Mouse (Mus musculus): Measurements from ENCODE around the gene Pnrc1.

Gene Pnrc1

GRCm38 (mm10) chr4:33270386-33271314 is 19.3 kb downstream of the Pnrc1 start:
- DNase-seq (ENCODE audit: low read depth, low spot score), result no peak

DNA sequence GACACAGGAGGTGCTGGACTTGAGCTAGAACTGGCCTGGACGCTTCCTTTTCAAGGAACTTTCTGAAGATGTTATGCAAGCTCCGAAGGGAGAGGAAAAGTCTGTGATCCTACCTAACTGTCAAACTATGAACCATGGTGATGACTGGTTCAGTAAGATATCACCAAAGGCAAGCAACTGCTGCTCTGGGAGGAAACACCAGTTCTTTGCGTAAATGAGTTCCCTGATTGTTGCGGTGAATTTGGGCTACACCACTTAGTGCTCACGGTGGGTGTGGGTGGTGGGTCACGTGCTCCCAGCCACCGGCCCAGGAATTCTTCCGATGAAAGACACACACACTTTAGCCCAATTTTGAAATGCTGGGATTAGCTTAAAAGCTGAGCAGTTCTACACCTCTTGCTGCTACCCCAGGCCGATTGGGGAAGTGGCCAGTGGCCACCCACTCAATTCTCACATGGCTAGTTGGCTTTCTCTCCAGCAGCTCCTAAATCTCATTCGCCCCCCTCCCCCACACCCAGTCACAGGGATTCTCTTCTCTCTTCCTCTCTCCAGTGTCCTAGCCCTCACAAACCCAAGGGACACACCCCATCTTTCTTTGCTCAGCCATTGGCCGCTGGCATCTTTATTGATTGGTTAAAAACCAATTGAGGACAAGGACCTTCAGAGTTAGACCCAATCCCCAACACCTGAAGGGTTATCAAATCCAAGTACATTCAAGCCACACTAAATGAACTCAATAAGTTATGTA is 24.8 kb downstream of the Pnrc1 start:
- DNase-seq (ENCODE audit: low read depth, low spot score), result peak; percentile 83

- DNase-seq (ENCODE audit: low read depth, low spot score), result no peak
Observed at GRCm38 (mm10) chr4:33262897-33263296, 27.1 kb downstream of the Pnrc1 start.

- no peak for DNase-seq (ENCODE audit: low read depth, low spot score)
Observed at GRCm38 (mm10) chr4:33261311-33261753, 28.6 kb downstream of the Pnrc1 start.

- no peak for DNase-seq (ENCODE audit: low read depth, low spot score)
Observed at GRCm38 (mm10) chr4:33260311-33260710, 29.7 kb downstream of the Pnrc1 start.

- DNase-seq (ENCODE audit: low read depth, low spot score), result no peak
Observed at GRCm38 (mm10) chr4:33257263-33257964, 32.5 kb downstream of the Pnrc1 start.

DNA sequence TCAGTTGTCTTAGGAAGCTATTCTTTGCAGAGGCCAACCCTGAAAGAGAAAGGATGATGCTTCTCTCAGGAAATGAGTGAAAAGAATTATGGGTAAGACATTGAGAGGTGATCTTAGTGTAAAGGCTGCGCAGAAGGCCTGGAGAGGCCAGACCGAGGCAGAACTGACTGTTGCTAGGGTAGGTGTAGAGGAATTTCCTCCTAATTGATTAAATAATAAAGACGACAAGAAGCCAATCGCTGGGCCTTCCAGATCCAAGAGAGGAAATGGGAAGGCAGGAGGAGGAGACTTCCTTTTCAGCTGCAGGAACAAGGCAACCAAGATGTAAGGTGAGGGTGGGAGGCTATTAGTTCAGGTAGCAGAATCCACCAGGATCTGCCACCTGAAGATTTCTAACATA is 35.3 kb downstream of the Pnrc1 start:
- no peak for DNase-seq (ENCODE audit: low read depth, low spot score)

GRCm38 (mm10) chr4:33250867-33251266 is 39.1 kb downstream of the Pnrc1 start:
- no peak for DNase-seq (ENCODE audit: low read depth, low spot score)

GRCm38 (mm10) chr4:33249716-33250230 is 40.2 kb downstream of the Pnrc1 start:
- DNase-seq (ENCODE audit: low read depth, low spot score), result no peak

DNA sequence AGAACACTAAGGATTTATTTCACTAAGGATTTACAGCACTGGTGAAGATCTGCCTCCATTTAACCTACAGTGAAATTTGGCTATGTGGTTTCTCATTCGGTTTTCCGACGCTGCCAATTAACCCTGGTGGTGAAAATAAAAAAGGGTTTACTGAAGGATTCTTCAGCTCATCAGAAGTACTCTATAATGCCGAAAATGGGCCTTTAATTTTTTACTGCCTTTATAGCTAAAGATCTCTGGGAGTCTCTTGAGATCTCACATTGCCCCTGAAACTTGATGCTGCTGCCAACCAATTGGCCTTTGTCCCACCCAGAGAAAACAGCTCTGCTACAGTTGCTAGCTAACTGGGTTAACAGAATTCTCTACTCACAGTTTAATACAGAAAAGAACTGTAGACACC is 41.0 kb downstream of the Pnrc1 start:
- DNase-seq (ENCODE audit: low read depth, low spot score), result no peak

- peak; percentile 95 for DNase-seq (ENCODE audit: low read depth, low spot score)
Observed at GRCm38 (mm10) chr4:33248062-33248889, 41.7 kb downstream of the Pnrc1 start.

DNA sequence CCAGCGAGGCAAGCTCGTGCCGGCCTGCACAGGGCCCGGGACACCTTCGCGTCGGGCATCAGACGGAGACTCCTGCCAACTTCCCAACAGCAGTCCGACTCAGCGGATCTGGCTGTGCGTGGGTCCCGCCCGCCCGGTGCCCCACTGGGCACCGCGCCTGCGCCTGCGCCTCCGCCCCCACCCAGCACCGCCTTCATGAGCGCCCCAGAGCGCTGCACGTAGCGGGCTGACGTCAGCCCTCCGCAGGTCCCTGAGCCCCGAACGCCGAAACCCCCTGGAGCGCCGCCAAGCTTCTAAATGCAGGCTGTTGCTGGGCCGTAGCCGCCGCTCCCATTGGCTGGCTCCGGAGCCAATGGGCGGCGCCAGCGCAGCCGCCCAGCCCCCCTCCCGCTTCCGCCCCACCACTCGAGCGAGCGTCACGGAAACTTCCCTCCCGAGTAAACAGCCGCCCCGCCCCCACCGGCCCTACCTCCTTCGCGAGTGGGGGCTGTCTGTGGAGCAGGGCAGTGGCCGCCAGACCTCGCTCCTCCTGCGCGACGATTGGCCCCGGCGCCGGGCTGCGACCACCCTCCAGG is 42.4 kb downstream of the Pnrc1 start:
- peak; percentile 92 for DNase-seq (ENCODE audit: low read depth, low spot score)

GRCm38 (mm10) chr4:33245853-33246395 is 44.0 kb downstream of the Pnrc1 start:
- no peak for DNase-seq (ENCODE audit: low read depth, low spot score)

DNA sequence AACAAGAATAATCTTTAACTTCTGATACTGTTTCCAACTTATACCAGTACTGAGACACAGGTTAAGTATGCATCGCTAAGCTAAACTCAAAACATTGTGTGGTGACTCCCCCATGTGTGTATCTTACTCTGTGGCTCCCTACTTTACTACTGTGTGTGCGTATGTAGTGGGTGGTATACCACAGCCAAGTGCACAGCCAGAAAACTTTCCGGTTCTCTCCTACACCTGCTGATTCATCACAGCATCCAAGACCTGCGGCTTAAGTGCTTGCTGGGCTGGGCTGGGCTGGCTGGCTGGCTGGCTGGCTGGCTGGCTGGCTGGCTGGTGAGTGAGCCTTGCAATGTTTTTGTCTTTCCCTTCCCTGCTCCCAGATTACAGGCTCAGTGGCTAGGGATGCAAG is 46.0 kb downstream of the Pnrc1 start:
- DNase-seq (ENCODE audit: low read depth, low spot score), result no peak

DNA sequence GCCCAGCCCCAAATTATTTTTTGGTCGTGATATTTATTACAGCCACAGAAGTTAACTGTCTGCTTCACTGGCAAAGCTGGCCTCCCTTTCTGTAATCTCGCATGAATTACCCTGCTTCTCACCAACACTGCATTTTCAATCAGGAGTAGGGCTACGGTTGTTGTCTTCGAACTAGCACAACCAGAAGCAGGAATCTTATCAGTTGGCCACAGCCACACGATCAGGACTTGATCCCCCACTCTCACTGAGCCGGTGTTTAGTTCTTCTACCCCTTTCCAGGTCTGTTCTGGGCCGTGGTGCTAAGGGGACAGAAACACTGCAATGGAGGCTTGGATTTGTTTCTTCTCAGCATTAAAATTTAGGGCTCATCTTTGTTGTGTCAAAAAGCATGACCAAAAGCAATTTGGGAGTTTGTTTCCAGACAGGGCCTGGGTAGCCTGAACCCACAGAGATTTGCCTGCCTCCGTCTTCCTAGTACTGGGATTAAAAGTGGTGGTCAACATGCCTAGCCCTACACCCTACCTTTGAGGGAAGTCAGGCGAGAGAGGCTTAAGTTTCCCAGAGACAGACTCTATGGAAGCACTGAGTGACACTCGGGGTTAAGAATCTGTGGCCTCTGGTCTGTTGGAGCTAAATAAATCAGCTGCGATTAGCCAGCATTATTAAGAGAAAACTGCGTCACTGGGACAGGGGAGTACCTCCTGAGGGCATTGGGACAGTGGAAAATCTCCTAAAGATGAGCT is 46.8 kb downstream of the Pnrc1 start:
- no peak for DNase-seq (ENCODE audit: low read depth, low spot score)

DNA sequence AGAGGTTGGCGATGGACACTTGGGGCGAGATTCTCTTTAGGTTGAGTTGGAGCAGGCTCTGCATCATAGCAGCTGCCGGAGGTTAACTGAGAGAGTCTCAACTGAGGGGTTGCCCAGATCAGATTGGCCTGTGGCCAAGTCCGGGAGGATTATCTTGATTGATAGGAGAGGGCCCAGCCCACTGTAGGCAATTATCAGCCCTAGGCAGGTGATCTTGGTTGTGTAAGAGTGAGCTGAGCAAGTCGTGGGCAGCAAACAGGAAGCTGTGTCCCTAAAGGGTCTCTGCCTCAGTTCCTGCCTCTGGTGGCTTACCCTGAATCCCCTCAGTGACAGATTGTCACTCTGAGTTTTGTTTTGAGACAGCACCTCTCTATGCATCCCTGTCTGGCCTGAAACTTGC is 47.4 kb downstream of the Pnrc1 start:
- no peak for DNase-seq (ENCODE audit: low read depth, low spot score)

GRCm38 (mm10) chr4:33230881-33231280 is 59.1 kb downstream of the Pnrc1 start:
- no peak for DNase-seq (ENCODE audit: low read depth, low spot score)

DNA sequence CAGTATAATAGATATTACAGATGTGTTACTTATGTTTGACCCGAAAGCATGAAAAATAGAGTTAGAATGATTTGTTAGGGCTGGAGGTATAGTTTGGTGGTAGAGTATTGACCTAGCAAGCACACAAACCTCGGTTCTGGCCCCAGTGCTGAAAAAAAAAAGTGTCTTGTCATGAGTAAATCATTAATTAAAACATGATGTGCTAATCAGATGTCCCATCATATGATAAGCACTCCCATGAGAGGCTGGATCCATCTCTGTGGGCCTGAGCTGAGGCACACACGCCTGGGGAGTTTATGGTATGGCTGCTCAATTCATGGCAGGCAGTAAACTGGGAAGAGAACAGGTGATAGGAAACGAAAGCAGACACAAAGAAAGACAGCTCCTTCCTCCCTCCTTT is 60.3 kb downstream of the Pnrc1 start:
- DNase-seq (ENCODE audit: low read depth, low spot score), result no peak

GRCm38 (mm10) chr4:33227164-33227563 is 62.8 kb downstream of the Pnrc1 start:
- no peak for DNase-seq (ENCODE audit: low read depth, low spot score)
